Mouse (Mus musculus) neural tube, embryonic 14.5 days (tissue): ENCODE results near the gene Abca2. TPM values are rescaled to one million over a fixed set of nuclear protein-coding genes. Genes with fewer than 3 reads are reported as not detected.

Source experiments
- ATAC-seq: fragments of 200-750 bp; cut with Nextera tagmentation; 2 replicates; pipeline ENCODE4 v1.8.0; 2017; ENCODE audit warnings: low read depth, mild to moderate bottlenecking, moderate TSS enrichment, moderate library complexity
- H3K27ac ChIP-seq: fragments of 300-500 bp; sonication (generic); 2 replicates; pipeline ENCODE4 v1.5.1; 2014; ENCODE audit warnings: low read depth, mild to moderate bottlenecking, control low read depth, low read length, moderate library complexity, mixed read lengths
- H3K27me3 ChIP-seq: fragments of 300-500 bp; sonication (generic); 2 replicates; pipeline ENCODE4 v1.6.1; 2014; ENCODE audit warnings: low read length; ENCODE audit not compliant: control insufficient read depth, insufficient read depth
- H3K36me3 ChIP-seq: fragments of 300-500 bp; sonication (generic); 2 replicates; pipeline ENCODE4 v1.6.1; 2014; ENCODE audit warnings: low read length, mixed read lengths; ENCODE audit not compliant: control insufficient read depth, insufficient read depth
- H3K4me1 ChIP-seq: fragments of 300-500 bp; sonication (generic); 2 replicates; pipeline ENCODE4 v1.6.1; 2014; ENCODE audit warnings: low read length; ENCODE audit not compliant: control insufficient read depth, insufficient read depth
- H3K4me2 ChIP-seq: fragments of 300-500 bp; sonication (generic); 2 replicates; pipeline ENCODE4 v1.6.1; 2014; ENCODE audit warnings: mild to moderate bottlenecking, low read depth, low read length, control low read depth
- H3K4me3 ChIP-seq: fragments of 300-500 bp; sonication (generic); 2 replicates; pipeline ENCODE4 v1.5.1; 2014; ENCODE audit warnings: low read depth, low read length, control low read depth, mixed read lengths
- H3K9ac ChIP-seq: fragments of 300-500 bp; sonication (generic); replicated peaks from 2 replicates; pipeline ENCODE4 v1.6.1; 2014; ENCODE audit warnings: low read depth, mild to moderate bottlenecking, control low read depth, low read length, mixed read lengths
- H3K9me3 ChIP-seq: fragments of 300-500 bp; sonication (generic); 2 replicates; pipeline ENCODE4 v1.6.1; 2016; ENCODE audit warnings: low read length; ENCODE audit not compliant: control insufficient read depth
- WGBS: fragments of 180-500 bp; shearing (Covaris S2); extraction: QIAGEN DNeasy Blood & Tissue Kit; methylation state at CpG from one replicate; pipeline ENCODE4 v1.1.7; 2014; 5-methylcytosine and 5-hydroxymethylcytosine counted together
- polyA plus RNA-seq: library from polyadenylated mRNA; unstranded; fragments of >200 nt; fragmentation: Nextera tagmentation; extraction: Ambion mirVana; gene quantifications from 2 replicates; pipeline ENCODE4 v1.2.1, GENCODE M21; 2014

Abca2 gene
- polyA plus RNA-seq, 1 experiment from 2014 or later = 16.2 TPM

DNA sequence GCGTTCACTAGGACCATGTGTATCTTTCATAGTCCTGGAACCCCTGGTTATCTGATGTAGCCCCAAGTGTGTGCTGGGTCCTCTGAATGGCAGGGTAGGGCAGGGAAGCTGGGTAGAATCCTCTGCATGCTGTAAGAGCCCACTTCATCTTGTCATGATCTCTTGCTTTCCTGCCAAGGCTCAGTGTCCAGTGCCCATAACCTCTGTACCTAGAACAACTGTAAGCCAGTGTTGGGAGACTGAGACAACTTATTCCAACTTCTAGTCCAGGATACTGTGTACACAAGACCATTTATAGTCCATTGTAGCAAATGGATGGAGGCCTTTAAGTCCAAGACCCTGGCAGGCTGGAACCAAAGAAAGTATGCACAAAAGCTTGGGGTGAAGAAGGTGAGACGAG is 36.8 kb downstream of the Abca2 start:
- WGBS = 89% methylated on average over 2 of the region's 2 CpGs
- Histone ChIP-seq H3K4me1 (peaks cover 12% of the 10 kb centered on the region; the same call in 1 of the 2 replicates), H3K4me3 (no peak overlapping the region), H3K9me3 (no peaks in the 10 kb centered on the region), H3K36me3 (no peaks in the 10 kb centered on the region), H3K27me3 (no peaks in the 10 kb centered on the region), H3K4me2 (no peak overlapping the region), H3K27ac (no peak overlapping the region), H3K9ac (no peak overlapping the region)
- no peak for ATAC-seq

DNA sequence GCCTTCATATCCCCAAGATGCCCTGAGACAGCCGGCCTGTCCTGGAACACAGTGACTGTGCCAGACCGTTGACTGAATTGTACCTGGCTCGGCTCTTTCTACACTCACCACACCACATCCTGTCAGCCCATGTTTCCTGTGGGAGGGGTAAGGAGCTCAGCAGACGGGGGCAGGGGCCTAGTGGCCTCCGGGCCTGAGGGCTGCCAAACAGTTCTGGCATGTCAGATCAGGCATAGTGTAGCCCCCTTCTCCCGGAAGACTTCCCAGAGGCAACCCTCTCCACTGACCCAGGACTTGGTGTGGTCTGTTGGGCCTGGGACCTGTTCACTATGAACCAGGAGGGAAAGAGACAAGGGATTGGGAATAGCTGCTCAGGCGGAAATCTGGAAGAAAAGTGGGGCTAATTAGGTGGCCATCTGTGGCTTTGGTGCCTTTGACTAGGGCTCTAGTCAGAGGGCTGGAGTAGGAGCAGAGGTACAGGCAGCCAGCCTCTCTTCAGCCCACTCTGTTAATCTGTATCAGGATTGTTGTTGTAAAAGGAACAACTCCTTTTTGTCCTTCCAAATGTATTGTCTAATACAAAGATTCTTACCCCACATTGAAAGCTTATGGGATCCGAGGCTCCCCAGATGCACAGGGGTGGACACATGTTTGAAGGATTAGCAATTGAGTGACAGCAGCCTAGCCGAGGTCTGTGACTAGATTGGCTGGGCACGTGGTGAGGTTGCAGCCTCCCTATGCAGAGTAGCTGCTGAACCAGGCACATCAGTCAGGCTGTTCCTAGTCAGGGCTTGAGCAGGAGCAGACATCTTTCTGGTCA is 37.5 kb downstream of the Abca2 start:
- Histone ChIP-seq H3K9me3 (no peaks in the 10 kb centered on the region), H3K4me1 (peaks cover 9% of the 10 kb centered on the region; the same call in 1 of the 2 replicates), H3K9ac (no peak overlapping the region), H3K27ac (no peak overlapping the region), H3K36me3 (no peaks in the 10 kb centered on the region), H3K27me3 (no peaks in the 10 kb centered on the region), H3K4me2 (no peak overlapping the region), H3K4me3 (no peak overlapping the region)
- ATAC-seq = no peak
- WGBS = 70% methylated on average over 10 of the region's 10 CpGs

DNA sequence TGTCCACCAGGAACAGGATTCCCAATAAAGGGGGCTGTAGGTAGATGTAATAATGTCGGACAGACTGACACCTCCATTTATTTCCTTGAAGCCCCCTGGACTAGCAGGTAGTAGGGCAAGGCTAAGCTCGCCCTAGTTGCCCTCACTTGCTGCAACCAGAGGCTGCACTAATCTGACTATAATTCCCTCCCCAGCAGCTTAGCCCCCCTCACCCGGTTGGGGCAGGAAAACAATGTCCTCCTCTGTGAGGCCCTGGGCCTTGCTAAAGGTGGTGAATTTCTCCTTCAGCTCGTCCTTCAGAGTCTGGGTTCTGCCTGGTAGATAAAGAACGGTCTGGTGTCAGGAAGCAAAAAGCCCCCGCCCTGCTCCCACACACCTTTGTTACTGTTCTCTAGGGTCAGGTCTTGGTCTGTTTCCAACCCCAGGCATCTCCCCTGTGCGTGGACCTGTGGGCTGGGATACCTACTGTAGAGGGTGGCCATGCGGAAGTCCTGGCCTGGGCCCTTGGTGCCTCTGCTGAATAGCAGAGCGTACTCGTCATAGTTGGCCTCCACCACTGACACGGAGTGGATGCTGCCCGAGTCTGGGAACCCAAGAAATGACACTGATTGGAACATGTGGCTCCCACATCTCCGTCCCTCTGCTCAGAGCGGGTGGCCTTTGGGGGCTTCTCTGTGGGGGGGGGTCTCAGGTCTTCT is 39.3 kb downstream of the Abca2 start:
- H3K27ac ChIP-seq = no peak overlapping the region
- no peak overlapping the region for H3K4me2 ChIP-seq
- H3K27me3 ChIP-seq = no peaks in the 10 kb centered on the region
- H3K4me3 ChIP-seq = no peak overlapping the region
- no peak for ATAC-seq
- H3K36me3 ChIP-seq = no peaks in the 10 kb centered on the region
- no peak overlapping the region for H3K9ac ChIP-seq
- WGBS = 87% methylated on average over 14 of the region's 14 CpGs
- H3K9me3 ChIP-seq = no peaks in the 10 kb centered on the region
- peaks cover 6% of the 10 kb centered on the region; the same call in 1 of the 2 replicates for H3K4me1 ChIP-seq

DNA sequence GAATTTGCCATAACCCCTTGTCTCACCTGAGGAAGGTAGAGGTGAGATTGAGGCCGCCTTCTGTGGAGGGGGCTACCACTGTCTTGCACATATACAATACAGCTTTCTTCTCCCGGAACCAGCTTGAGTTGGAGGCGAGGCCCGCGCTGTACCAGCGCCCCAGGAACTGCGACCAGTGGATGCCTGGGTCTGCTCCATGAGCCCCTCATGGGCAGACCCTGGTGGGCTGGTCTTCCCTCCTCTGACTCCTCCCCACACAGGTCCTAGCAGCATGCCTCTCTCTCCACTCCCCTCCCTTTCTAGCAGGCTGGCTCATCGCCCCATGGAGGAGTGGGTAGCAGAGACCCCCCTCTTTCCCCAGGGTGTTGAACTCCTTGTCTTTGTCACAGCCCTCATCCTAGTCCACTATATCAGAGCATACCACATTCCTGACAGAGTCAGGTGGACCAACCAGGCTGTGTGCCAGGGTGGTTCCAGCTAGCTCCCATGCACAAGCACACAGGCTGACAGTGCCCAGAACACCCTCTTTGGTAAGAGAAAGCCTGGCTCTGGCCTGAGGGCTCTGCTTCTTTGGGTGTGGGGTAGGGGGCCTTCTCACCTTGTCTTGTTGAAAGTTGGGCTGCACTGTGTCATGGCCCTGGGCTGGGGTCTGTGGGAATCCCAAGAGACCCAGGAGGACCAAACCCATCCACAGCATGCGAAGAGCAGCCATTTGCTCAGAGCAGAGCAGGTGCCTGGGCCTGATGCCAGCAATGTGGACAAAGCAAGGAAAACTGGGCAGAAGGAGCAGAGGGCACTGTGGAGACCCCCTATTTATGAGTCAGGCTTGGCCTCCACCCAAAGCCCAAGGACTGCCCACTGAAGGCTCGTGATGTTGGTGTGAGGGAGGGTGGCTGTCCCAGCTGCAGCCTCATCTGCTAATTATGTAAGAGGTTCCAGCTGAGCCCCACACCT is 40.7 kb downstream of the Abca2 start:
- H3K27me3 ChIP-seq = no peaks in the 10 kb centered on the region
- no peaks in the 10 kb centered on the region for H3K9me3 ChIP-seq
- H3K27ac ChIP-seq = peak overlapping the region; percentile 45; the same call in 1 of the 2 replicates
- peaks cover 6% of the 10 kb centered on the region; the same call in 1 of the 2 replicates for H3K4me1 ChIP-seq
- H3K4me2 ChIP-seq = no peak overlapping the region
- peak; percentile 59; the same call in 1 of the 2 replicates for ATAC-seq
- no peaks in the 10 kb centered on the region for H3K36me3 ChIP-seq
- no peak overlapping the region for H3K9ac ChIP-seq
- WGBS = 70% methylated on average over 10 of the region's 10 CpGs
- no peak overlapping the region for H3K4me3 ChIP-seq

DNA sequence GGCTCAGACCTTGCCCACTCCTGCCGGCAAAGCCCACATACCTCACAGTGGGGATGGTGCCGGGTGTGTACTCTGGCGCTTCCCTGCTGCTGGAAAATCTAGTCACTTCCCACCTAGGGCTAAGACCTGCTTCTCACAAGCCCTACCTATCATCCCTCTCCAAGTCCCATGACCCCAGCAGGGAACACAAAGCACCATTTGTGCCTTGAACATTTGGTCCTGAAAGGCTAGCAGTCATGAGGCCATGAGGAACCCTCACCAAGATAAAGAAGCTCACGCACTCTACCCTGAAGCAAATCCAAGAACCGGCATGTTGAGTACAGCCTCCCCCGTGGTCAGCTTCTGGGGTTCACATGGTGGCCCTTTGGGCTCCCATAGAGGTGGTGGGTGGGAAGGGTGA is 41.5 kb downstream of the Abca2 start, which contains the start of gene Ptgds:
Gene Ptgds, minus strand, starts transcription at position 78 of the 400 bp plus-strand sequence.
- no peak within 1 kb of the TSS for H3K9ac ChIP-seq
- WGBS = 67% methylated on average over 6 of the region's 6 CpGs
- ATAC-seq = no peak

DNA sequence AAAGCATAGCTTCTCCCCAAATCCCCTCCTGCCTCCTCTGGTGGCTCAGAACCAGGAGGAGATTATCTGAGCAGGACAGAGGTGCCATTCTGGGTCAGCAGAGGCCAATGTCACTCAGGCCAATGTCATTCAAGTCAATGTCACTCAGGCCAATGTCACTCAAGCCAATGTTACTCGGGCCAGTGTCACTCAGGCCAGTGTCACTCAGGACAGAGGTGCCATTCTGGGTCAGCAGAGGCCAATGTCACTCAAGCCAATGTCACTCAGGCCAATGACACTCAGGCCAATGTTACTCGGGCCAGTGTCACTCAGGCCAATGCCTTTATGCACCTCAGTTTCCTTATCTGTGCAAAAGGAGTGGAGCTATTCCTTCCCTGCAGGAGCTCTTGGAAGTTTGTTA is 44.0 kb downstream of the Abca2 start:
- H3K9me3 ChIP-seq = no peaks in the 10 kb centered on the region
- H3K4me1 ChIP-seq = peaks cover 6% of the 10 kb centered on the region; the same call in 1 of the 2 replicates
- no peak overlapping the region for H3K4me3 ChIP-seq
- H3K9ac ChIP-seq = no peak overlapping the region
- 75% methylated on average over 2 of the region's 2 CpGs for WGBS
- H3K27ac ChIP-seq = no peak overlapping the region
- H3K4me2 ChIP-seq = no peak overlapping the region
- H3K36me3 ChIP-seq = no peaks in the 10 kb centered on the region
- no peak for ATAC-seq
- H3K27me3 ChIP-seq = no peaks in the 10 kb centered on the region

More for the DNA sequence above, 41.5 kb downstream of the Abca2 start, which contains the start of gene Ptgds:
- Histone ChIP-seq H3K27ac (peak within 1 kb of the TSS; percentile 45; the same call in 1 of the 2 replicates), H3K27me3 (no peaks in the 10 kb centered on the region), H3K4me1 (peaks cover 6% of the 10 kb centered on the region; the same call in 1 of the 2 replicates), H3K36me3 (no peaks in the 10 kb centered on the region), H3K9me3 (no peaks in the 10 kb centered on the region), H3K4me3 (no peak within 1 kb of the TSS), H3K4me2 (no peak within 1 kb of the TSS)

DNA sequence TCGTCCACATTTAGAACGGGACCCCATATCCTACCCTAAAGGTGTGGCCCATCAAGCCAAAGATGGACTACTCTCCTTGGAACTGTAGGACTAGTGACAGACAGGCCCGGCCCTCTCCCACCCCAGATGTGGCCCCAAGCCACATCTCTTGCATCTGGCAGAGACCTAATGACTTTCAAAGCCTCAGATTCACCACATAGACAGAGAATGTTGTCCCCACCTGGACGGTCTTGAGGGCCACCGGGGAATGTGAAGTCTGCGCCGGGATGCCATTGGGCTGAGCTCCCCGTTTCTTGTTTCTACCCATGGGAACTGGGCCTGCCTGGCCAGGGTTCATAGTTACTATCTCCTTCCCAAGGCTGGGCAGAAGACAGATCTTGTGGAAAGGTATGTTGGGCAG is 49.0 kb downstream of the Abca2 start:
- Histone ChIP-seq H3K9me3 (no peaks in the 10 kb centered on the region), H3K4me2 (no peak overlapping the region), H3K36me3 (no peaks in the 10 kb centered on the region), H3K27ac (no peak overlapping the region), H3K4me3 (no peak overlapping the region), H3K4me1 (no peaks in the 10 kb centered on the region), H3K27me3 (no peaks in the 10 kb centered on the region), H3K9ac (no peak overlapping the region)
- no peak for ATAC-seq
- WGBS = 91% methylated on average over 8 of the region's 8 CpGs

DNA sequence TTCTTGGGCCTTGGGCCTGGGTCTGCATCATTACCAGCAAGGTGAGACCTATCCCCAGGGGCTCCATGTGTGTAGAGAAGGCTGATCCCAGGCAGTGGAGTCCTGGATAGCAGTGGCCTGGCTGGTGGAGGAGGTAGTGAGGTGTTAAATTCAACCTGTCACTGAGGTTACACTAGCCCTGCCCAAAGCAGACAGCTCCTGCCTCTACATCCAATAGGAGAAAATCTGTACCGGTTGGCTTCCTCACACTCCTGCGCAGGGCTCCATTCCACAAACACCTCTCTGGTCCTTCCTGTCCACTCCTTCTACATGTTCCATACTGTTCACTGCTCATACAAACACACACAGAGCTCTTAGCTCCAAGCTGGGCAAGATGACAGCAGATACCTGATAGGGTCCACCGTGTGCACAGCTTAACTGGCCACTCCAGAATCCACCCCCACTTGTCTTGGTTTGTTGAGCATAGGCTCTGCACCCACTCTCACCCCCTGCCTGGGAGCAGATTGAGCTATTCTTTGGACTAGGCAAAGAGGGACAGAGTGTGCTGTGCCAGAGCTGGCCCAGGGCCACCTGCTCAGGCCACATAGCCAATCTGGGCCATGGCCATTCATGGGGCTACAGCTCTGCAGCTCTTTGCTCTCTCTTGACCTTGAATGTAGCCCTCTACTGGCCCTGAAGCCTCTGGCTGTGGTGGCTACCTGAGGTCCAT is 49.6 kb downstream of the Abca2 start:
- no peak for ATAC-seq
- Histone ChIP-seq H3K4me1 (no peaks in the 10 kb centered on the region), H3K27me3 (no peaks in the 10 kb centered on the region)

More for the DNA sequence above, 49.6 kb downstream of the Abca2 start:
- 94% methylated on average over 3 of the region's 3 CpGs for WGBS
- Histone ChIP-seq H3K27ac (no peak overlapping the region), H3K9ac (no peak overlapping the region), H3K4me3 (no peak overlapping the region), H3K9me3 (no peaks in the 10 kb centered on the region), H3K4me2 (no peak overlapping the region), H3K36me3 (no peaks in the 10 kb centered on the region)
